Mouse (Mus musculus): ENCODE results near the gene Bckdk.

DNA sequence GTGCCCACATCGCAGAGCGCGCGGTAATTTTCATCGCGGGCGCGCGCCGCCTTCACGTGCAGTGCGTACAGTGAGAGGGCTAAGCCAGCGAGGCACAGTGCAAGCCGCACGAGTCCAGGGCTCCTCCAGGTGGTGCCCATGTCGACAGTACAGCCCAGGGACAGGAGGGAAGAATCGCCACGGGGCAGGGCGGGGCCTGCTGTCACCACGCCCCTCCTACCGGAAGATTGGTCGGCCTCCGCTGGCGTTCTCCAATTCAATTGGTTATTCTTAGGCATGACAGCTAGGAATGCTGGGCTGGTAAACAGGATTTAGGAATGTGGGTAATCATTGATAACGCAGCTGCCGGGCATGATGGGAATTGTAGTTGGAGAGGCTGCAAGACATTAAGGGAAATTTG is 8.4 kb upstream of the Bckdk start, which contains the start of the genes Gm21974 and Vkorc1:
- TF ChIP-seq CTCF (IDR thresholded peaks at IDR 0.05; ENCODE audit: low read depth) (peak; percentile 39), EP300 (IDR thresholded peaks at IDR 0.05; ENCODE audit: low read depth) (0 out of 2 replicates have a peak, but pooled peaks have one; percentile 29)

Measured in heart, postnatal 0 days (tissue).